ENCODE assay signal across 8 mouse cellular contexts in the genomic region with DNA sequence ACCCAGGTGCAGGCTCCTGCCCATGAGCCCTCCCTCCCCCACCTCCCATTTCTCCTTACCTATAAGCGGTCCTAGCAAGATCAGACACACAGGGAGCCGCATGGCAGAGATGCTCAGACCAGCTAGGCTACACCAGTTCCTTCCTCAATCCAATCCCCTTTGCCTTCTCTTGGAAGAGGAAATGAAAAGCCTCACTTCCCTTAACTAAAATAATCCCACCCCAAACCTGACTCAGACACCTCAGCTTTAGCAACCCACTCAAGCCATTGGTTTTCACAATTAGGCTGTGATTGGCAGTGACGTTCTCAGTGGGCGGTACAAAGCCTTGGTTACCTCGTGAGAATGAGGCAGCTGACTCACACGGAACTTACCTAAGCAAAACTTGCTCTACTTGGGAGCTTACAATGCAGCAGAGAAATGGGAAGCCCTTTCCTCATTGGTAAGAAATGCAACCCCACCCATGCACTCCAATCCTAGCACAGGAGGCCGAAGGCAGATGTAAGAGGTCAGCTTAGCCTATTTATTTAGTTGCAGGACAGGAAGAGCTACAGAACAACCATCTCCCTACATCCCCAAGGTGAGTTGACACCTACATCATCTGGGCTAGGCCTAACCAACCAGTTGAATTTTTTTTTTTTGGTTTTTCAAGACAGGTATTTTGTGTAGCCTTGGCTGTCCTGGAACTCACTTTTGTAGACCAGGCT. TPM values are rescaled to one million over a fixed set of nuclear protein-coding genes. Genes with fewer than 3 reads are reported as not detected.
DNase-seq lines count a peak whose midpoint lies in the region; ATAC-seq and TF ChIP-seq lines count a peak whose summit lies in the region.

Cd68 (minus strand) TSS at position 193 of the 704 bp plus-strand sequence.

- no peak within 1 kb of the TSS for H3K4me3 ChIP-seq in forebrain, postnatal 0 days (ENCODE audit: low read depth, low read length)
- H3K4me3 ChIP-seq in myocyte = no peak within 1 kb of the TSS

- TF ChIP-seq POLR2A in myocyte (IDR thresholded peaks at IDR 0.05; ENCODE audit: insufficient read length, low read depth) = peak; percentile 11

- peaks cover 62% of the 10 kb centered on the region for H3K36me3 ChIP-seq in forebrain, postnatal 0 days (ENCODE audit: insufficient read depth)
- H3K36me3 ChIP-seq in myocyte (ENCODE audit: control insufficient read depth, insufficient read depth) = peaks cover 53% of the 10 kb centered on the region

- peak; percentile 43 to 53 for DNase-seq in spleen, adult 18-20 months
- no peak for DNase-seq in spleen, adult 12 weeks (ENCODE audit: low spot score)
- DNase-seq in adrenal gland, postnatal 25 days = no peak
- peak; percentile 59 for DNase-seq in forebrain, postnatal 0 days
- DNase-seq in induced T-regulatory cell, adult 2 months (ENCODE audit: low read depth) = peak; percentile 82
- DNase-seq in liver = peak; percentile 57
- no peak for DNase-seq in gastrocnemius, postnatal 14 days

- peaks cover 35% of the 10 kb centered on the region for H3K79me2 ChIP-seq in myocyte (ENCODE audit: control insufficient read depth, insufficient read depth)

- ATAC-seq in forebrain, postnatal 0 days = no peak

- 0 out of 2 replicates have a peak within 1 kb of the TSS, but pooled peaks have one; percentile 14 for H3K9ac ChIP-seq in forebrain, postnatal 0 days

- no peak within 1 kb of the TSS for H3ac ChIP-seq in myocyte (ENCODE audit: control insufficient read depth, insufficient read length)

- WGBS in forebrain, postnatal 0 days = 30% methylated on average over 7 of the region's 7 CpGs

- H3K27ac ChIP-seq in forebrain, postnatal 0 days (ENCODE audit: low read depth, low read length) = peak within 1 kb of the TSS; percentile 21; the same call in 1 of the 2 replicates

- intact Hi-C loops in gastrocnemius, postnatal 14 days (cut with DNase I; ENCODE audit: low total_unique reads) = loop anchor here (5.0 kb wide), 1 partner anchor 39 kb away; no protein-coding TSS in a partner anchor

- H3K9me3 ChIP-seq in forebrain, postnatal 0 days (ENCODE audit: low read length) = no peaks in the 10 kb centered on the region

- H3K4me1 ChIP-seq in forebrain, postnatal 0 days (ENCODE audit: insufficient read depth) = peaks cover 16% of the 10 kb centered on the region

- no peak within 1 kb of the TSS for H3K4me2 ChIP-seq in forebrain, postnatal 0 days (ENCODE audit: low read depth)
- H3K4me2 ChIP-seq in myocyte (ENCODE audit: low read depth) = no peak within 1 kb of the TSS

- H3K27me3 ChIP-seq in forebrain, postnatal 0 days (ENCODE audit: insufficient read depth, low read length) = no peaks in the 10 kb centered on the region
- no peaks in the 10 kb centered on the region for H3K27me3 ChIP-seq in myocyte (ENCODE audit: control insufficient read depth, insufficient read depth, insufficient read length)

- TF ChIP-seq CTCF in forebrain, postnatal 0 days (IDR thresholded peaks at IDR 0.05; ENCODE audit: low read depth) = no peak

TF ChIP-seq in myocyte, 11 proteins besides CTCF, POLR2A, EP300 and RAD21:
- TF ChIP-seq MAX (IDR thresholded peaks at IDR 0.05; ENCODE audit: low read depth) (no peak), E2F4 (IDR thresholded peaks at IDR 0.05; ENCODE audit: insufficient read depth) (no peak), SRF (IDR thresholded peaks at IDR 0.05; ENCODE audit: control insufficient read depth, insufficient read length, low read depth) (no peak), POLR2AphosphoS2 (IDR thresholded peaks at IDR 0.05; ENCODE audit: insufficient read length, low read depth) (peak; percentile 81)
TF ChIP-seq in myocyte: peak in this region for 1.

RNA-seq across cellular contexts. Expression of gene Cd68, which starts in this region (rescaled TPM):
- 14.2 and 22.6 TPM in 2 replicates for total RNA-seq in adrenal gland, postnatal 25 days (2021)
- 6.4 and 7.7 TPM in 2 replicates for total RNA-seq in forebrain, postnatal 0 days (2014; rRNA removed)
- 16.0 and 16.3 TPM in 2 replicates for polyA plus RNA-seq in forebrain, postnatal 0 days (2015; fragmentation: Nextera tagmentation; extraction: Ambion mirVana)
- 0.96 TPM for polyA plus RNA-seq in myocyte (2012; fragmentation: generic; extraction: Trizol)
- 1 to 10 TPM; 4.0 to 4.6 TPM for total RNA-seq in gastrocnemius, postnatal 14 days (2021)

Comparison
In these comparisons a context has a peak if more than half of its experiments do, and no peak if none do; other contexts are left out.
1. DNase-seq: peak in spleen, adult 18-20 months (2 of 2), forebrain, postnatal 0 days (single experiment), induced T-regulatory cell, adult 2 months (single experiment) and liver (single experiment); none in spleen, adult 12 weeks (single experiment), adrenal gland, postnatal 25 days (single experiment) and gastrocnemius, postnatal 14 days (single experiment).